Mouse (Mus musculus): Measurements from ENCODE around the gene Il13.

GRCm38 (mm10) chr11:53664091-53664490, 29.6 kb upstream of the Il13 start:
- no peak for TF ChIP-seq POLR2A (IDR thresholded peaks at IDR 0.05; ENCODE audit: low read depth, low read length)
- no peak for TF ChIP-seq CTCF (IDR thresholded peaks at IDR 0.05; ENCODE audit: extremely low read depth, insufficient read depth, insufficient read length, insufficient replicate concordance)
